In genomic region chr6:95546189-95546832, GRCm38 (mm10) we compare ENCODE assay signal across 17 mouse cellular contexts.
DNase-seq lines count a peak whose midpoint lies in the region; ATAC-seq lines count a peak whose summit lies in the region.
"Had no signal": no experiment of that assay in that cellular context is flagged by ENCODE, and none has a peak within 500 bp of the region (broad histone marks: within the 10 kb centered on the region; RNA-seq: fewer than 3 reads in every experiment).

No protein-coding gene starts in this region.

- no peaks in the 10 kb centered on the region for H3K4me1 ChIP-seq in intestine, embryonic 15.5 days (replicated peaks)
- no peaks in the 10 kb centered on the region for H3K4me1 ChIP-seq in intestine, embryonic 16.5 days (ENCODE audit: control insufficient read depth, insufficient read depth, low read length)
- peaks cover 12% of the 10 kb centered on the region; the same call in 1 of the 2 replicates for H3K4me1 ChIP-seq in forebrain, embryonic 13.5 days
- H3K4me1 ChIP-seq in hindbrain, embryonic 11.5 days (replicated peaks; ENCODE audit: control insufficient read depth, insufficient read depth, low read length), result no peaks in the 10 kb centered on the region; the same call in 1 of the 2 replicates
- H3K4me1 ChIP-seq: liver, embryonic 12.5 days had no signal

- H3K27ac ChIP-seq in intestine, embryonic 15.5 days, result 0 out of 2 replicates have a peak overlapping the region, but pooled peaks have one; percentile 17
- no peak overlapping the region for H3K27ac ChIP-seq in intestine, embryonic 16.5 days (ENCODE audit: low read length)
- H3K27ac ChIP-seq in forebrain, embryonic 13.5 days, result no peak overlapping the region
- no peak overlapping the region for H3K27ac ChIP-seq in hindbrain, embryonic 11.5 days (ENCODE audit: low read depth, low read length)
- H3K27ac ChIP-seq: embryonic facial prominence, embryonic 13.5 days; heart, embryonic 10.5 days; limb, embryonic 10.5 days; liver, embryonic 12.5 days had no signal

- no peaks in the 10 kb centered on the region for H3K27me3 ChIP-seq in intestine, embryonic 15.5 days (replicated peaks)
- no peaks in the 10 kb centered on the region for H3K27me3 ChIP-seq in intestine, embryonic 16.5 days (replicated peaks; ENCODE audit: control insufficient read depth, insufficient read depth, low read length)
- peaks cover 15% of the 10 kb centered on the region for H3K27me3 ChIP-seq in forebrain, embryonic 13.5 days
- H3K27me3 ChIP-seq in hindbrain, embryonic 11.5 days (ENCODE audit: control insufficient read depth, insufficient read depth, low read length), result no peaks in the 10 kb centered on the region
- H3K27me3 ChIP-seq: embryonic facial prominence, embryonic 13.5 days; liver, embryonic 12.5 days had no signal

- no peaks in the 10 kb centered on the region for H3K9me3 ChIP-seq in intestine, embryonic 15.5 days
- no peaks in the 10 kb centered on the region for H3K9me3 ChIP-seq in intestine, embryonic 16.5 days (ENCODE audit: control insufficient read depth, low read length)
- no peaks in the 10 kb centered on the region for H3K9me3 ChIP-seq in forebrain, embryonic 13.5 days (replicated peaks)
- H3K9me3 ChIP-seq in hindbrain, embryonic 11.5 days (ENCODE audit: control insufficient read depth, low read length), result no peaks in the 10 kb centered on the region
- H3K9me3 ChIP-seq: embryonic facial prominence, embryonic 13.5 days; heart, embryonic 10.5 days; limb, embryonic 10.5 days; liver, embryonic 12.5 days had no signal

- no peak overlapping the region for H3K4me2 ChIP-seq in intestine, embryonic 15.5 days (replicated peaks)
- H3K4me2 ChIP-seq in intestine, embryonic 16.5 days (ENCODE audit: low read depth, low read length), result no peak overlapping the region
- H3K4me2 ChIP-seq in forebrain, embryonic 13.5 days, result no peak overlapping the region
- H3K4me2 ChIP-seq in hindbrain, embryonic 11.5 days (replicated peaks; ENCODE audit: low read depth, low read length), result no peak overlapping the region
- H3K4me2 ChIP-seq: embryonic facial prominence, embryonic 13.5 days; liver, embryonic 12.5 days had no signal

- ATAC-seq in intestine, embryonic 15.5 days, result no peak
- no peak for ATAC-seq in intestine, embryonic 16.5 days
- peak; percentile 69 for ATAC-seq in forebrain, embryonic 13.5 days
- ATAC-seq in hindbrain, embryonic 11.5 days (ENCODE audit: low FRiP score), result peak; percentile 86
- ATAC-seq: liver, embryonic 12.5 days had no signal

- peak; percentile 18 for DNase-seq in lung, postnatal 10 days
- DNase-seq in lung, postnatal 14 days, result no peak
- peak; percentile 26 for DNase-seq in hindbrain, embryonic 11.5 days (ENCODE audit: low spot score)
- no peak for DNase-seq in left cerebral cortex, postnatal 10 days (ENCODE audit: extremely low spot score in 1 of 2, low spot score in 2 of 2)
- DNase-seq in left cerebral cortex, postnatal 14 days (ENCODE audit: low spot score in 2 of 2), result no peak
- DNase-seq: cerebellum, adult 11 months; cerebellum, postnatal 36 days; gastrocnemius, postnatal 14 days; heart, postnatal 14 days; layer of hippocampus, postnatal 36 days had no signal

- no peak overlapping the region for H3K9ac ChIP-seq in intestine, embryonic 15.5 days
- H3K9ac ChIP-seq in intestine, embryonic 16.5 days (ENCODE audit: low read depth, low read length), result no peak overlapping the region
- H3K9ac ChIP-seq in forebrain, embryonic 13.5 days, result no peak overlapping the region
- no peak overlapping the region for H3K9ac ChIP-seq in hindbrain, embryonic 11.5 days (ENCODE audit: low read depth, low read length)
- H3K9ac ChIP-seq: embryonic facial prominence, embryonic 13.5 days; liver, embryonic 12.5 days had no signal

- 77% methylated on average over 7 of the region's 7 CpGs for WGBS in intestine, embryonic 15.5 days
- WGBS in intestine, embryonic 16.5 days, result 78% methylated on average over 7 of the region's 7 CpGs
- WGBS in forebrain, embryonic 13.5 days, result 46% methylated on average over 7 of the region's 7 CpGs
- 48% methylated on average over 7 of the region's 7 CpGs for WGBS in hindbrain, embryonic 11.5 days

- no peaks in the 10 kb centered on the region for H3K36me3 ChIP-seq in intestine, embryonic 15.5 days
- H3K36me3 ChIP-seq in intestine, embryonic 16.5 days (ENCODE audit: control insufficient read depth, insufficient read depth, low read length), result no peaks in the 10 kb centered on the region
- no peaks in the 10 kb centered on the region for H3K36me3 ChIP-seq in forebrain, embryonic 13.5 days (ENCODE audit: poor library complexity, severe bottlenecking)
- H3K36me3 ChIP-seq in hindbrain, embryonic 11.5 days (ENCODE audit: control insufficient read depth, insufficient read depth, low read length), result no peaks in the 10 kb centered on the region
- H3K36me3 ChIP-seq: limb, embryonic 10.5 days had no signal

- H3K4me3 ChIP-seq in intestine, embryonic 15.5 days (replicated peaks), result no peak overlapping the region
- H3K4me3 ChIP-seq in intestine, embryonic 16.5 days (ENCODE audit: low read length), result no peak overlapping the region
- no peak overlapping the region for H3K4me3 ChIP-seq in forebrain, embryonic 13.5 days
- no peak overlapping the region for H3K4me3 ChIP-seq in hindbrain, embryonic 11.5 days (ENCODE audit: low read depth, low read length)
- H3K4me3 ChIP-seq: embryonic facial prominence, embryonic 13.5 days; heart, embryonic 10.5 days; limb, embryonic 10.5 days; liver, embryonic 12.5 days had no signal

- intact Hi-C loops in left cerebral cortex, postnatal 10 days (cut with DNase I), result no loop called here
- intact Hi-C loops in left cerebral cortex, postnatal 14 days (cut with DNase I), result no loop called here

Comparison
In these comparisons a context has a peak if more than half of its experiments do, and no peak if none do; other contexts are left out.
1. DNase-seq: peak in lung, postnatal 10 days (single experiment) and hindbrain, embryonic 11.5 days (single experiment); none in lung, postnatal 14 days (single experiment), left cerebral cortex, postnatal 10 days (0 of 2) and left cerebral cortex, postnatal 14 days (0 of 2).
2. ATAC-seq: peak in forebrain, embryonic 13.5 days (single experiment) and hindbrain, embryonic 11.5 days (single experiment); none in intestine, embryonic 15.5 days (single experiment) and intestine, embryonic 16.5 days (single experiment).